Mouse (Mus musculus): ENCODE data around the gene 9030612E09Rik.

Gene 9030612E09Rik

GRCm38 (mm10) chr10:43203865-43204264 is 29.4 kb downstream of the 9030612E09Rik start:
- no peak for DNase-seq (ENCODE audit: low read depth, low spot score)

- DNase-seq (ENCODE audit: low read depth, low spot score), result peak; percentile 89
These were observed 37.4 kb downstream of the 9030612E09Rik start for GRCm38 (mm10) chr10:43211866-43212265.

GRCm38 (mm10) chr10:43217361-43217900 is 42.9 kb downstream of the 9030612E09Rik start:
- no peak for DNase-seq (ENCODE audit: low read depth, low spot score)

- no peak for DNase-seq (ENCODE audit: low read depth, low spot score)
These were observed 46.0 kb downstream of the 9030612E09Rik start for GRCm38 (mm10) chr10:43220479-43220878.

GRCm38 (mm10) chr10:43220910-43221625 is 46.6 kb downstream of the 9030612E09Rik start, which contains the start of gene Pdss2:
Pdss2 (plus strand) TSS chr10:43221486.
- peak; percentile 97 for DNase-seq (ENCODE audit: low read depth, low spot score)

GRCm38 (mm10) chr10:43221659-43222058 is 47.2 kb downstream of the 9030612E09Rik start:
- no peak for DNase-seq (ENCODE audit: low read depth, low spot score)

GRCm38 (mm10) chr10:43223391-43223790 is 48.9 kb downstream of the 9030612E09Rik start:
- no peak for DNase-seq (ENCODE audit: low read depth, low spot score)

Data from ZHBTc4 (cell line).